Mouse (Mus musculus): ENCODE results near the gene Hist1h2ad. TPM values are rescaled to one million over a fixed set of nuclear protein-coding genes. Genes with fewer than 3 reads are reported as not detected.
A peak's percentile ranks its signal among the peaks of the same experiment; 100 is the strongest.
"Not testable (repeated sequence)": the region's sequence is repeated elsewhere in the genome, so short reads cannot be mapped to it uniquely, and the experiment has no call there.

Gene Hist1h2ad
- polyA plus RNA-seq, 1 experiment = 7.2 TPM

DNA sequence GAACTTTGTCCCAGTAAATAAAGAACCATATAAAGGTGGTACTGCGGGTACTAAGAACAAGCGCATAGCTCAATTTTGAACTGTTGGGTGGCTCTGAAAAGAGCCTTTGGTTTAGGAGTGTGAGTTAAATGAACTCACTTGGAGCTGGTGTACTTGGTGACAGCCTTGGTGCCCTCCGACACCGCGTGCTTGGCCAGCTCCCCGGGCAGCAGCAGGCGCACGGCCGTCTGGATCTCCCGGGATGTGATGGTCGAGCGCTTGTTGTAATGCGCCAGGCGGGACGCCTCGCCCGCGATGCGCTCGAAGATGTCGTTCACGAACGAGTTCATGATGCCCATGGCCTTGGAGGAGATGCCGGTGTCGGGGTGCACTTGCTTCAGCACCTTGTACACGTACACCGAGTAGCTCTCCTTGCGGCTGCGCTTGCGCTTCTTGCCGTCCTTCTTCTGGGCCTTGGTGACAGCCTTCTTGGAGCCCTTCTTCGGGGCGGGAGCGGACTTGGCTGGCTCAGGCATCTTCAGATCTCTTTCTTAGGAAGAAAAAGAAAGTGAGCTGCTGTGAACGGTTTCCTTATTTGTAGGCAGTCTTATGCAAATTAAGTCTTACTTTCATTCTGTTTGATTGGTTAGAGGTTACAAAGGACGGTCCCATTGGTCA is 11.4 kb downstream of the Hist1h2ad start:
- DNase-seq (ENCODE audit: low read depth) = peak; percentile 98

DNA sequence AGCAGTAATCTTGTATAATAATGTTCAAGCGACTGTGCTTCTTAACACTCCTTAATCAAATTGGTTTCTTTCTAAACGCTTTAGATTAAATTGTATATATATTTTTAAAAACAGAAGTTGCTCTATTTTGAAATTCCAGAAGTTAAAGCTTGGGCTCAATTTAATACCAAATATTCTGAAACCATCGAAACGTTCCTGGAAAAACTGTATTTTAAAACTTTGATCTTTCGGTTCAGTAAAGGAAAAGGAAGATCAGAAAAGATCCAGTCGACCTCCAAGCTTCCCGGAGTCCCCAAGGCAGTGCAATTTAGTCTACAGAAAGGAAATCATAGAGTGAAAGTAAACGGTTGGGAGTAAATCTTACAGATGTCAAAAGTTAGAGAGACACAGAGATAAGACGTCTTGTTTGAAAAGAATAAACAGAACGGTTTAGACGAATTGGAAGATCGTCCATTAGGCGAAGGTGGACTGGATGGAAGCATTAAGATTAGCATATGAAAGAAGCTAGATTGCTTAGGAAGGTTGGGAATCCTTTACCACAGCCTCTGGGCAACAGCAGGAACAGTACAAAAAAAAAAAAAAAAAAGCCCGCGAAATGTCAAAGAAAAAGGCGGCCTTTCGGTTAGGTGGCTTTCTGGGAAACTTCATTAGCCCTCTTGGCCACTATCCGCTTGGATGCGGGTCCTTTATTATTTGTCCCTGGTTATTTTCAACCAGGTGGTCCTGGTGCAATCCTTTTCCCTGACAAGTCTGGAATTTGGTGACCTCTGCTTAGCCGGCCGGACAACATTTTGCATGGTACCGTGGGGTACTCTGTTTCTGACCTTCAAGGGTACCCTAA is 12.1 kb downstream of the Hist1h2ad start:
- peak; percentile 63 for DNase-seq (ENCODE audit: low read depth)
- TF ChIP-seq POLR2A (IDR thresholded peaks at IDR 0.05; ENCODE audit: borderline replicate concordance, extremely low read depth, insufficient read depth, insufficient read length, poor library complexity, severe bottlenecking) = no peak
- no peak for TF ChIP-seq CTCF (IDR thresholded peaks at IDR 0.05; ENCODE audit: borderline replicate concordance, extremely low read depth, insufficient read depth, insufficient read length)

More for the DNA sequence above, 11.4 kb downstream of the Hist1h2ad start:
- TF ChIP-seq POLR2A (IDR thresholded peaks at IDR 0.05; ENCODE audit: borderline replicate concordance, extremely low read depth, insufficient read depth, insufficient read length, poor library complexity, severe bottlenecking) = peak; percentile 51; the same call in 1 of the 2 replicates

DNA sequence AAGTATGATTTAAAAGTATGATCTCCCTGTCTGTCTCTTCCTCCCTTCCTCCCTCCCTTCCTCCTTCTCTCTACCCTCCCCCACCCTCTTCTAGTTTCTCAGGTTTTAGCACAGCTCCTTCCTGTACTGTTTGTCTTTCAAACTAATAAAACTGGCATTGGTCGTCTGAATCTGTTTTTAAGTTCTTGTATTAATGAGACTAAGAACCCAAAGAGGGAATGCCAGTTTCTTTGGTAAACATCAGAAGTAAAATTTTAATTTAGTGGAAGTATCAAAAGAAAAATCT is 12.7 kb downstream of the Hist1h2ad start:
- no peak for TF ChIP-seq POLR2A (IDR thresholded peaks at IDR 0.05; ENCODE audit: borderline replicate concordance, extremely low read depth, insufficient read depth, insufficient read length, poor library complexity, severe bottlenecking)
- TF ChIP-seq CTCF (IDR thresholded peaks at IDR 0.05; ENCODE audit: borderline replicate concordance, extremely low read depth, insufficient read depth, insufficient read length) = no peak
- peak; percentile 20 for DNase-seq (ENCODE audit: low read depth)

DNA sequence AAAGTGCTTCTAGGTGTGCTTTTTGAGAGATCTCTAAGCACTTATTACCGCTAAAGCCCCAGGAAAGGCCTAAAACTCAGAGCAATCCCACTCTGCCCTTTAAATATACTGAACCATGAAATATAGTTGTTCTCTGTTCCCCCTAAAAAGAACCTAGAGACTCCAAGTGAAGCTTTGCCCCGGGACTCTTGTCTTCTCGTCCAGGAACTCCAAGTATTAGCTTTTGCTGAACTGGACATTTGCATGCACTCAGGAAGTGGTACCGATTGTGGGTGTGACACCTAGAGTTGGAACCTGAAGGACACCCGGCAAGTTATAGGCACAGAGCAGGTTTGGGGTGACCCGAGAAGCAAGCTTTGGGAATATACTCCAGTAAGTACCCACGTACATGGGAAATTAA is 17.0 kb downstream of the Hist1h2ad start:
- TF ChIP-seq CTCF (IDR thresholded peaks at IDR 0.05; ENCODE audit: borderline replicate concordance, extremely low read depth, insufficient read depth, insufficient read length) (no peak), POLR2A (IDR thresholded peaks at IDR 0.05; ENCODE audit: borderline replicate concordance, extremely low read depth, insufficient read depth, insufficient read length, poor library complexity, severe bottlenecking) (no peak)
- no peak for DNase-seq (ENCODE audit: low read depth)

DNA sequence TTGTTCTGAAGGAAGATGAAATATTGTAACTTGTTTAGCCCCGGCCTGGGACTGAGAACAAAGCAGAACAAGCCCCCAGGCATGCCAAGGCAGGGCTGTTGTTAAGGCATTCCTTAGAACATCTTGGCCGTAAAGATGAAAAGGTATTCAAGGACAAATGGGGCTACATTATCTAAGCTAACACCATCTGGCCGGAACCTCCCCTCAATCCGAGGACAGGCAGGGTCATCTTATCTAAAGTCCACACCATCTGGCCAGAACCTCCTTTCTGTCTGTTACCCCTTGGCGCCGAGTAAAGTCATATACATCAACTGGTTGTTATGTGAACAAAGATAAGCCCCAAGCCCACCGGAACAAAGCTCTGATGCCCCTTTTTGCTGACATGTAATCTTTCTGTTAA is 17.7 kb downstream of the Hist1h2ad start:
- DNase-seq (ENCODE audit: low read depth) = not testable (repeated sequence)

DNA sequence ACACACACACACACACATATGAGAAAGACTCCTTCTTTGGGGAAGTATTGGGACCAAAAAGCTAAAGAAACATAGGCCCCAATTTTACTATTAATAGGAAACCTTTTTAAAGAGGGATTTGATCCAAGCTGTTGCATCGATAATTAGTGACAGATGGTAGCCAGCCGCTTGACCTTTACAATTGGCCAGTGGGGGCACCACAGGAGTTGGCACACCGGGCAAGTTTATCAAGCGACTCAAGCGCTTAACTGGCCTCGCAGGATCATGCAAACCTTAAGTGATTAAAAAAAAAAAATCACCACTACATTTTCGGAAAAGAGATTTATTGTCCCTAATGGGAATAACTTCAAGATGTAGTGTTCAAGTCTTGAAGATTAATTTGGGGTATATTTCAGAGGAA is 18.4 kb downstream of the Hist1h2ad start:
- DNase-seq (ENCODE audit: low read depth) = no peak
- no peak for TF ChIP-seq POLR2A (IDR thresholded peaks at IDR 0.05; ENCODE audit: borderline replicate concordance, extremely low read depth, insufficient read depth, insufficient read length, poor library complexity, severe bottlenecking)
- no peak for TF ChIP-seq CTCF (IDR thresholded peaks at IDR 0.05; ENCODE audit: borderline replicate concordance, extremely low read depth, insufficient read depth, insufficient read length)

DNA sequence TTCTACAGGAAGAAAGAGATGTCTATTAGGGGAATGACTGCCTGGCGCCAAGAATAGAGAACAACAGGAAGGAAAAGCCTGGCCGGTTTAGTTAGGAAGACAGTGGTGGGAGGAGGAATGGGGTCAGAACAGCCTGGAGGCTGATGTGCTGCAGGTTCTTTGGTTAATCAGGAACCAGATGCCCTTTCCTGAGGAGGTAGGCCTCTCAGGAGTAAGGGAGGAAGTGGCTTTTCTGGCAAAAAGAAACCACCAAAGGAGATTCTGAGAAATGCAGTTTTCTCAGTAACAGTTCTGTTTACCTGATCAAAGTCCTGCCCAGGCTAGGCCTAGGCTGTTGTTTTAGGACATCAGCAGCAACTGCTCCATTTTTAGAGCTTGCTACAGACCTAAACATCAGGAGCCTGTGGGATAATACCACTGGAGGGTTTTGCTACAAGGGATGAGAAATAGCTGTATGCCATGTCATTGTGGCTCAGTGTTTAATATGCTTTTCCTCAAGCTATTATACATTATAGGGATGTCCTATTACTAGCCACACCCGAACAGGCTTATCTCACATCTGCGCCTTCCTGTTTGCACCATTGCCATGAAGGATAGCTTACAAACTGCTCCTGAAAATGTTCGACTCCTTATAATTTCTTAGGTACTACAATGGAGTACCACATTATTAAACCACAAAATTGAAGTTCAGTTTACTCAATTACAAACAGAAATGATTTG is 19.0 kb downstream of the Hist1h2ad start:
- DNase-seq (ENCODE audit: low read depth) = no peak
- TF ChIP-seq POLR2A (IDR thresholded peaks at IDR 0.05; ENCODE audit: borderline replicate concordance, extremely low read depth, insufficient read depth, insufficient read length, poor library complexity, severe bottlenecking) (no peak), CTCF (IDR thresholded peaks at IDR 0.05; ENCODE audit: borderline replicate concordance, extremely low read depth, insufficient read depth, insufficient read length) (no peak)

DNA sequence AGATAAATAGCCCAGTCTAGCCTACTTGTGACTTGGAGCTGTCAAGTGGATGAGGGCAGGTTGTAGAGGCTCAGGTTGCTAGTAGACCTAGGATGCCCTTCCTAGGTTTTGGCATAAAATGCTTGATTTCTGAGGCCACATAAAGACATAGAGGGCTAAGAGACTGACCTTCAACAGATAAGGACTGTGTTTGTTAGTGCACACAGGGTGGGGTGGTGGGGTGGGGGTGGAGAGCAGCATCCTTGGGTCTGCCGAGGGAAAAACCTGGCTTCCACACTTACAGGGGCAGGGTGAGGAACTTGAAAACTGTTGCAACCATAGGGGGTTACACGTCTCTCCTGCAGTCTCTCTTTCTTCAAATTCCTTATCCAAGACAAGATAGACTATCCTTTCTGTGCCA is 21.0 kb downstream of the Hist1h2ad start:
- no peak for TF ChIP-seq CTCF (IDR thresholded peaks at IDR 0.05; ENCODE audit: borderline replicate concordance, extremely low read depth, insufficient read depth, insufficient read length)
- no peak for TF ChIP-seq POLR2A (IDR thresholded peaks at IDR 0.05; ENCODE audit: borderline replicate concordance, extremely low read depth, insufficient read depth, insufficient read length, poor library complexity, severe bottlenecking)
- DNase-seq (ENCODE audit: low read depth) = no peak

DNA sequence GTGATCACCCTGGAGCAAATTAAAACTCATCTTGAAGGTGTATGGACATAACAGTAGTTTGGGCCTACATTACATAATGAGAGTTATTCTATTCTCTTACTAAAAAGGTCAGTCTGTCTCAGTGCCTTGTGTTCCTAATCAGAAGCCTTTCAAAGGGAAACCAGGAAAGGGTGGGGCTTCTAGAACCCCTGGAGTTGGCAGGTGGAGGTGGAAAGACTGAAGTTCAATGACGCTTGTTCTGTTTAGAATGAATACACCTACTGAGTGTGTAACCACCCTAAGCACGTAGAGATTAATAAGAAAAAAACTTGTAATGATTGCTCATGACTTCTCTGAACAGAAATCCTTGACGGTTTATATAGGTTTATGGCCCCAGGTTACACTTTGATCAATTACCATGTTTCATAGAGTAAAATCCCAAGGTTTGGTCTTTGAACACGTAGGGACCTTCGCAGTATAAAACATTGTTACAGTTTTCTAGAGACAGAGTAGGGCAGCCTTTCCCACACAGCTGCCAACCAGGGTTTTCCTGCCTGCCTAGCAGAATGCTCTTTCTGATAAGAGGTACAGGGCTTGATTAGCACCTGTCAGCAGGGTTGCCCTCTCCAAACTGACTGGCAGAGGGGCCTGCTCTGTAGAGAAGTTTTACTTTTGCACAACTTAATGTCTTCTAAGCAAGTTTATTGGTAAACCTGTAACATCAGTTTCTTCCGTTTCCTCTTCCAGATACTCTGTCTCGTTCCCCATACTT is 21.6 kb downstream of the Hist1h2ad start:
- no peak for DNase-seq (ENCODE audit: low read depth)

DNA sequence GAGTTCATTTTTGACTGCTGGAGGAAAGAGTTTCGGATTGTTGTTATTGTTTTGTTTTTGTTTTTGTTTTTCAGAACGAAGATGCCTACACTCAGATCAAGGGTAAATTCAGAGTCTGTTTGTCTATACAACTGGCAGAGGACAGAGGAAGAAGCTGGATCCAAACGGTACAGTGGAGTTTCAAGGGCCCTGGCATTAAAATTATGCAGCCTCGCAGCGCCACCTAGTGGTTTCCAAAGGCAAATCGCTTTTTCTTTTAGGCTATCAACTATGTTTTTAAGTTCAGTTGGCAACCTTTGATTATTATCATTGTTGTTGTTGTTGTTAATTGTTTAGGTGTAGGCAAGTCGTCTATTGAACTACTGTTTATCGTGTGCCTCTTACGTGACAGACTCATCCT is 23.8 kb downstream of the Hist1h2ad start:
- peak; percentile 88 for DNase-seq (ENCODE audit: low read depth)
- TF ChIP-seq POLR2A (IDR thresholded peaks at IDR 0.05; ENCODE audit: borderline replicate concordance, extremely low read depth, insufficient read depth, insufficient read length, poor library complexity, severe bottlenecking) (no peak), CTCF (IDR thresholded peaks at IDR 0.05; ENCODE audit: borderline replicate concordance, extremely low read depth, insufficient read depth, insufficient read length) (peak; percentile 84)

More for the DNA sequence above, 21.6 kb downstream of the Hist1h2ad start:
- no peak for TF ChIP-seq POLR2A (IDR thresholded peaks at IDR 0.05; ENCODE audit: borderline replicate concordance, extremely low read depth, insufficient read depth, insufficient read length, poor library complexity, severe bottlenecking)
- TF ChIP-seq CTCF (IDR thresholded peaks at IDR 0.05; ENCODE audit: borderline replicate concordance, extremely low read depth, insufficient read depth, insufficient read length) = no peak

DNA sequence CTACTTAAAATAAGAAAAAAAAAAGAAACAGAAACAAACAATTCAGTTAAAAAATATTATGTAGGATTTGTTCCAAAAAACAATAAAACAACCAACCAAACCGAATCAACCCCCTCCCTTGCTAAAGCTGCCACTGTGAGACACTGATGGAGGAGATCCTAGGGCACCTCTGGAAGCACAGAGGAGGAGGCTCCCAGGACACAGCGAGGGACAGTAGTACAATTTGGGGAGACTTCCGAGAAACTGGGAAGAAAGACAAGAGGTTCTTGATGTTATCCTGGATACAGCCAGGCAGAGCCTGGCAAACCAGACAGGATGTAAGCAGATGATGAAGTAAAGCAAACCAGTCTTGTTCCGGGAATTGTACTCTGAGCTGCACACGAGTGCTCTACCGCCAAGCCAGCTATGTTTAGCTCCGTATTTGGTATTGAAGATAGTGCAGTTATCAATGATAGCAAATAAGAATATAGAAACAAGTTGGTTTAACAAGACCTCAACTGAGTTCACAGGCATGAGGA is 29.1 kb downstream of the Hist1h2ad start:
- no peak for TF ChIP-seq POLR2A (IDR thresholded peaks at IDR 0.05; ENCODE audit: borderline replicate concordance, extremely low read depth, insufficient read depth, insufficient read length, poor library complexity, severe bottlenecking)
- TF ChIP-seq CTCF (IDR thresholded peaks at IDR 0.05; ENCODE audit: borderline replicate concordance, extremely low read depth, insufficient read depth, insufficient read length) = no peak
- no peak for DNase-seq (ENCODE audit: low read depth)
